Mouse (Mus musculus) hindbrain, postnatal 0 days (tissue): ENCODE measurements around the gene Cfap206. TPM values are rescaled to one million over a fixed set of nuclear protein-coding genes. Genes with fewer than 3 reads are reported as not detected.

Experiments used
- ATAC-seq: fragments of 200-750 bp; cut with Nextera tagmentation; 2 replicates; pipeline ENCODE4 v1.8.0; 2017; ENCODE audit warnings: mild to moderate bottlenecking, moderate TSS enrichment, moderate library complexity
- DNase-seq: peaks from one replicate; pipeline ENCODE4 v3.0.0-alpha.2; 2015; ENCODE audit warnings: low spot score
- H3K27ac ChIP-seq: fragments of 300-500 bp; sonication (generic); 2 replicates; pipeline ENCODE4 v1.5.1; 2014; ENCODE audit warnings: mild to moderate bottlenecking
- H3K27me3 ChIP-seq: fragments of 300-500 bp; sonication (generic); 2 replicates; pipeline ENCODE4 v1.6.1; 2014; ENCODE audit warnings: low read length, mixed read lengths; ENCODE audit not compliant: insufficient read depth
- H3K36me3 ChIP-seq: fragments of 300-500 bp; sonication (generic); 2 replicates; pipeline ENCODE4 v1.6.1; 2014; ENCODE audit warnings: low read length, mixed read lengths; ENCODE audit not compliant: insufficient read depth
- H3K4me1 ChIP-seq: fragments of 300-500 bp; sonication (generic); 2 replicates; pipeline ENCODE4 v1.6.1; 2014; ENCODE audit warnings: antibody characterized with exemption, low read length, mixed read lengths; ENCODE audit not compliant: insufficient read depth
- H3K4me2 ChIP-seq: fragments of 300-500 bp; sonication (generic); 2 replicates; pipeline ENCODE4 v1.6.1; 2014; ENCODE audit warnings: low read depth, mild to moderate bottlenecking, low read length, moderate library complexity, mixed read lengths
- H3K4me3 ChIP-seq: fragments of 300-500 bp; sonication (generic); 2 replicates; pipeline ENCODE4 v1.5.1; 2014; ENCODE audit warnings: low read length
- H3K9ac ChIP-seq: fragments of 300-500 bp; sonication (generic); replicated peaks from 2 replicates; pipeline ENCODE4 v1.6.1; 2014; ENCODE audit warnings: mild to moderate bottlenecking, low read length, moderate library complexity, mixed read lengths
- H3K9me3 ChIP-seq: fragments of 300-500 bp; sonication (generic); 2 replicates; pipeline ENCODE4 v1.6.1; 2016; ENCODE audit warnings: low read length, mixed read lengths
- CTCF ChIP-seq: IDR thresholded peaks from 2 replicates; pipeline ENCODE4 v1.5.1; 2016; ENCODE audit warnings: antibody characterized with exemption, control low read depth, low read depth
- WGBS: fragments of 180-500 bp; shearing (Covaris S2); extraction: QIAGEN DNeasy Blood & Tissue Kit; methylation state at CpG from one replicate; pipeline ENCODE4 v1.1.7; 2014; 5-methylcytosine and 5-hydroxymethylcytosine counted together
- polyA plus RNA-seq: library from polyadenylated mRNA; unstranded; fragments of >200 nt; fragmentation: Nextera tagmentation; extraction: Ambion mirVana; gene quantifications from 2 replicates; pipeline ENCODE4 v1.2.1, GENCODE M21; 2015
- total RNA-seq: library from RNA; depleted of rRNA; stranded (reverse); fragments of >200 nt; gene quantifications from 2 replicates; pipeline ENCODE4 v1.2.3, GENCODE M21; 2014

Gene Cfap206
- total and polyA plus RNA-seq, 2 experiments from 2014 or later: 2.2 to 4.8 TPM

GRCm38 (mm10) chr4:34703029-34703428, 27.0 kb downstream of the Cfap206 start:
- 73% methylated on average over 4 of the region's 4 CpGs for WGBS

DNA sequence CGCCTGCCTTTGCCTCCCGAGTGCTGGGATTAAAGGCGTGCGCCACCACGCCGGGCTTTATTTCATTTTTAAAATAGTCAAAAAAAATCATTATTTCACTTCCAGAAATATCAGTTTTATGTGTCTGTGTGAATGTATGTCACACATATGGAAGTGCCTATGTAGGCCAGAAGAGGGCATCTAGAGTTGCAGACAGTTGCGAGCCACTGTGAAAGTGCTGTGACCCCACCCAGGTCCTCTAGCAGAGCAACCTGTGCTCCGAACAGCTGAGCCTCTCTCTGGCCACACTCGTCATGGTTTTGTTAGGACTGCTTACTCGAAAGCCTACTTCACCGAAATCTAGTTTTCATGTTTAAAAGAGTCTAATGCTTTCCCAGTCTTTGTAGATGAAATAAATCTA, 27.8 kb downstream of the Cfap206 start:
- Histone ChIP-seq H3K36me3 (no peaks in the 10 kb centered on the region), H3K9me3 (no peaks in the 10 kb centered on the region), H3K9ac (no peak overlapping the region), H3K4me1 (no peaks in the 10 kb centered on the region), H3K4me3 (no peak overlapping the region), H3K27ac (no peak overlapping the region), H3K4me2 (no peak overlapping the region), H3K27me3 (no peaks in the 10 kb centered on the region)
- no peak for TF ChIP-seq CTCF
- ATAC-seq (no peak), DNase-seq (no peak)
- WGBS: 97% methylated on average over 11 of the region's 11 CpGs

More at GRCm38 (mm10) chr4:34703029-34703428, 27.0 kb downstream of the Cfap206 start:
- TF ChIP-seq CTCF: no peak
- H3K4me3 ChIP-seq: no peak overlapping the region
- H3K4me1 ChIP-seq: no peaks in the 10 kb centered on the region
- H3K36me3 ChIP-seq: no peaks in the 10 kb centered on the region
- no peak overlapping the region for H3K9ac ChIP-seq
- no peak overlapping the region for H3K4me2 ChIP-seq
- no peak for ATAC-seq
- H3K9me3 ChIP-seq: no peaks in the 10 kb centered on the region
- DNase-seq: no peak
- H3K27ac ChIP-seq: no peak overlapping the region
- H3K27me3 ChIP-seq: no peaks in the 10 kb centered on the region

DNA sequence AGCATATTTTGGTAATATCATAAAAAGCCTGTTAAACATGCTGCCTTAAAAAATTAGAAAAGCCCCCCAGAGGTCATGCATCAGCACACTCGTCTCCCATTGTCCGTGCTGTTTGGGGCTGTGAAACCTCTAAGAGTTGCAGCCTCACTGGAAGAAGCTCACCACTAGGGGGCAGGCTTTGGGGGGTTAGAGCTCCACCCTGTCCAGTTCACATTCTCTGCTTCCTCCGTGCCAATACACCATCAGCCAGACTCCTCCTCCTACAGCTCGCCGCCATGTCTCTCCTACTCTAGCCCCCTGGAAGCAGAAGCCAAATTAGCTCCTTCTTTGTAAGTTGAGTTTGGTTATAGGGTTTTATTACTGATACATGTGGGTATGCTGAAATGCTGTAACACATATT, 28.5 kb downstream of the Cfap206 start:
- peak; percentile 52 for DNase-seq
- no peaks in the 10 kb centered on the region for H3K27me3 ChIP-seq

GRCm38 (mm10) chr4:34688021-34688420, 42.0 kb downstream of the Cfap206 start:
- Histone ChIP-seq H3K4me1 (0 out of 2 replicates have a peak, but pooled peaks cover 3% of the 10 kb centered on the region), H3K36me3 (no peaks in the 10 kb centered on the region; the same call in 1 of the 2 replicates), H3K9me3 (no peaks in the 10 kb centered on the region), H3K4me2 (peak overlapping the region; percentile 60), H3K9ac (no peak overlapping the region), H3K27me3 (no peaks in the 10 kb centered on the region), H3K27ac (no peak overlapping the region), H3K4me3 (no peak overlapping the region)
- WGBS: 66% methylated on average over 3 of the region's 3 CpGs
- no peak for TF ChIP-seq CTCF
- DNase-seq: no peak
- no peak for ATAC-seq

More for the DNA sequence above, 28.5 kb downstream of the Cfap206 start:
- Histone ChIP-seq H3K9me3 (no peaks in the 10 kb centered on the region), H3K36me3 (no peaks in the 10 kb centered on the region), H3K4me3 (no peak overlapping the region), H3K4me1 (no peaks in the 10 kb centered on the region), H3K4me2 (no peak overlapping the region), H3K9ac (no peak overlapping the region), H3K27ac (no peak overlapping the region)
- ATAC-seq: no peak
- WGBS: 33% methylated on average over 5 of the region's 5 CpGs
- TF ChIP-seq CTCF: peak; percentile 63

DNA sequence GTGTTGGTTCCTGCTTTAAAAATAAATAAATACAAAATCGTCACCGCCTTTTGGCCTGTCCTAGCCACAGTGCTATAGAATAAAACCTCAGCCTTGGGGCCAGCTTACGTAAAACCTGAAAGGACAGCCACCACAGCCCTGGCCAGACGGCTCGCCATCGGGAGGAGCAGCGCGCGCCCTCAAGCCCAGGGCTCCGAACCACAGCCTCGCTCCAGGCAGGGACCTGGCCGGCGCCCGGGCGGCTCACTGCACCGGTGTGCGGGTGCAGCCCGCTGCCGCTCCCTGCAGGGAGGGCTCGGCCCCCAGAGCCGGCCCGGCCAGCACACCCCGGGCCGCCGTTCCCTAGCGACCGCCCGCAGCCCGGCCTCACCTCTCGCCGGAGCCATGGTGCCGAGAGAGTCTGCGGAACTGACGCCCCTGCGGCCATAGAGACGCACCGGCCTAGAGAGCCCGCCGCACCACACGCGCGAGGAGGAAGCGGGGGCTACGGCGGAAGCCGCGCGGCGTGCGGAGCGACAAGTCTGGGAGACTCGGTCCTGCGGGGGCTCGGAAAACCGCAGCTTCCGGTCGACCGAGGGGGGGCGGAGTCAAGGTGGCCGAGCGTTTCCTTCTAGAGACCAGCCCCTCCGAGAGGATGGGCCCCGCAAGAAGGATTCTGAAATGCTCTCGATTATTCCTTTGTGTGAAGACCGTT, 43.0 kb downstream of the Cfap206 start, which contains the start of gene Slc35a1:
Gene Slc35a1, minus strand, starts transcription at position 565 of the 694 bp plus-strand sequence.
- peak; percentile 21; the same call in 1 of the 2 replicates for TF ChIP-seq CTCF
- peak; percentile 99 for ATAC-seq

DNA sequence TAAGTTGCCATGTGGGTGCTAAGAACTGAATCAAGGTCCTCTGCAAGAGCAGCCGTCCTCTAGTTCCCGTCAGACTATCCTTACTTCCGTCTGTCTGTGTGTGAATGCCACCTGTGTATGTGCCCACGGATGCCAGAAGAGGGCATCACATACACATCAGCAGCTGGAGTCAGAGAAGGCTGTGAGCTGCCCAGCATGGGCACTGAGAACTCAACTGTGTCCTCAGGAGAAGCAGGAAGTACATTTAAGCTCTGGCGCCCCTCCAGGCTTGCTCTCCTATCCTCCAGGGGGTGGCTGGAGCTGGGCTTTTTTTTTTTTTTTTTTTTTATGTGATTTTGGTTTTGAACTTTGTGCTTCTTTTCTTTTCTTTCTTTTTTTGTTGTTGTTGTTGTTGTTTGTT, 49.5 kb downstream of the Cfap206 start:
- Histone ChIP-seq H3K27me3 (no peaks in the 10 kb centered on the region), H3K36me3 (peaks cover 9% of the 10 kb centered on the region), H3K9ac (no peak overlapping the region), H3K4me3 (no peak overlapping the region), H3K4me2 (no peak overlapping the region), H3K9me3 (no peaks in the 10 kb centered on the region), H3K4me1 (no peaks in the 10 kb centered on the region), H3K27ac (no peak overlapping the region)
- DNase-seq (peak; percentile 3), ATAC-seq (no peak)
- TF ChIP-seq CTCF: peak; percentile 33
- WGBS: 82% methylated on average over 5 of the region's 5 CpGs

More for the DNA sequence above, 43.0 kb downstream of the Cfap206 start, which contains the start of gene Slc35a1:
- Histone ChIP-seq H3K9ac (peak within 1 kb of the TSS; percentile 95), H3K4me1 (0 out of 2 replicates have a peak, but pooled peaks cover 3% of the 10 kb centered on the region), H3K9me3 (no peaks in the 10 kb centered on the region), H3K4me3 (peak within 1 kb of the TSS; percentile 94), H3K4me2 (peak within 1 kb of the TSS; percentile 60), H3K27ac (peak within 1 kb of the TSS; percentile 97), H3K27me3 (no peaks in the 10 kb centered on the region), H3K36me3 (peaks cover 5% of the 10 kb centered on the region)
- WGBS: under 1% methylated on average over 65 of the region's 65 CpGs
- peak; percentile 97 for DNase-seq

DNA sequence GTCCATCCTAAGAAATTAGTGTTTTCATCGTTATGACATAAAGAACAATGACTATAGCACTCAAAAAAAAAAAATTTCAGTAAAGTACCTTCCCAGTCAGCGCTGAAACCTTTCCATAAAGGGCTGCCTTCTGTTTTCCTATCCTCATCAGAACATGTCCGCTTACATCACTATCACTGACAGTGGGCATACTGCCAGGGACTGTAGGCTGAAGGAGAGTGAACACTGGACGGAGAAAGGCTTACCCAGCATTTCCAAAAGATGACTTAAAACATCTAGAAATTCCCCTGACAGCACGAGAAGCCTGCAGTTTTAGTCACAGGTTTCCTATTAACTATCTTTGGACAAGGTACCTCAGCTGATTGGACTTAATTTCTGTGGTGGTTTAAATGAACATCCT, 56.3 kb downstream of the Cfap206 start:
- TF ChIP-seq CTCF: no peak
- no peak overlapping the region for H3K4me2 ChIP-seq
- H3K4me3 ChIP-seq: no peak overlapping the region
- H3K27ac ChIP-seq: no peak overlapping the region
- peaks cover 16% of the 10 kb centered on the region for H3K36me3 ChIP-seq
- H3K9me3 ChIP-seq: no peaks in the 10 kb centered on the region
- H3K27me3 ChIP-seq: no peaks in the 10 kb centered on the region
- H3K4me1 ChIP-seq: no peaks in the 10 kb centered on the region
- ATAC-seq (no peak), DNase-seq (no peak)
- H3K9ac ChIP-seq: no peak overlapping the region
- WGBS: 92% methylated on average over 5 of the region's 5 CpGs
